Mouse (Mus musculus): ENCODE results near the gene Wdr26. TPM values are rescaled to one million over a fixed set of nuclear protein-coding genes. Genes with fewer than 3 reads are reported as not detected.

Wdr26 gene
- polyA plus RNA-seq, 1 experiment from 2014 or later: 28.2 TPM

- Histone ChIP-seq H3K4me2 (ENCODE audit: low read depth, low read length) (peak overlapping the region; percentile 54), H3K4me1 (ENCODE audit: control insufficient read depth, insufficient read depth, low read length) (peaks cover 6% of the 10 kb centered on the region; the same call in 1 of the 2 replicates), H3K27me3 (ENCODE audit: control insufficient read depth, insufficient read depth, low read length) (no peaks in the 10 kb centered on the region), H3K9me3 (replicated peaks; ENCODE audit: control insufficient read depth, low read length) (no peaks in the 10 kb centered on the region), H3K9ac (replicated peaks; ENCODE audit: low read length) (peak overlapping the region; percentile 52), H3K36me3 (replicated peaks; ENCODE audit: control insufficient read depth, insufficient read depth, low read depth, low read length) (no peaks in the 10 kb centered on the region), H3K4me3 (ENCODE audit: low read depth, low read length) (peak overlapping the region; percentile 20), H3K27ac (replicated peaks; ENCODE audit: low read depth, low read length) (0 out of 2 replicates have a peak overlapping the region, but pooled peaks have one; percentile 38)
- peak; percentile 47 for DNase-seq (ENCODE audit: low spot score)
- 19% methylated on average over 36 of the region's 36 CpGs for WGBS
- ATAC-seq (replicated peaks; ENCODE audit: insufficient number of reproducible peaks, low FRiP score, low TSS enrichment, low read depth): peak; percentile 62
Measured at GRCm38 (mm10) chr1:181256689-181257584, 45.1 kb upstream of the Wdr26 start.

- Histone ChIP-seq H3K27me3 (ENCODE audit: control insufficient read depth, insufficient read depth, low read length) (no peaks in the 10 kb centered on the region), H3K9ac (replicated peaks; ENCODE audit: low read length) (peak overlapping the region; percentile 52), H3K4me3 (ENCODE audit: low read depth, low read length) (peak overlapping the region; percentile 20), H3K4me1 (ENCODE audit: control insufficient read depth, insufficient read depth, low read length) (peaks cover 6% of the 10 kb centered on the region; the same call in 1 of the 2 replicates), H3K36me3 (replicated peaks; ENCODE audit: control insufficient read depth, insufficient read depth, low read depth, low read length) (no peaks in the 10 kb centered on the region), H3K4me2 (ENCODE audit: low read depth, low read length) (peak overlapping the region; percentile 54), H3K9me3 (replicated peaks; ENCODE audit: control insufficient read depth, low read length) (no peaks in the 10 kb centered on the region), H3K27ac (replicated peaks; ENCODE audit: low read depth, low read length) (no peak overlapping the region)
- ATAC-seq (replicated peaks; ENCODE audit: insufficient number of reproducible peaks, low FRiP score, low TSS enrichment, low read depth) (peak; percentile 60), DNase-seq (ENCODE audit: low spot score) (peak; percentile 65)
- WGBS: 5% methylated on average over 20 of the region's 20 CpGs
Measured at GRCm38 (mm10) chr1:181255891-181256688, 44.3 kb upstream of the Wdr26 start.

- Histone ChIP-seq H3K36me3 (replicated peaks; ENCODE audit: control insufficient read depth, insufficient read depth, low read depth, low read length) (no peaks in the 10 kb centered on the region), H3K4me1 (ENCODE audit: control insufficient read depth, insufficient read depth, low read length) (peaks cover 6% of the 10 kb centered on the region; the same call in 1 of the 2 replicates), H3K27ac (replicated peaks; ENCODE audit: low read depth, low read length) (no peak overlapping the region), H3K4me2 (ENCODE audit: low read depth, low read length) (no peak overlapping the region), H3K4me3 (ENCODE audit: low read depth, low read length) (no peak overlapping the region), H3K9me3 (replicated peaks; ENCODE audit: control insufficient read depth, low read length) (no peaks in the 10 kb centered on the region), H3K9ac (replicated peaks; ENCODE audit: low read length) (no peak overlapping the region), H3K27me3 (ENCODE audit: control insufficient read depth, insufficient read depth, low read length) (no peaks in the 10 kb centered on the region)
- DNase-seq (ENCODE audit: low spot score): no peak
- 63% methylated on average over 9 of the region's 9 CpGs for WGBS
- 0 out of 2 replicates have a peak, but pooled peaks have one; percentile 11 for ATAC-seq (replicated peaks; ENCODE audit: insufficient number of reproducible peaks, low FRiP score, low TSS enrichment, low read depth)
Measured at GRCm38 (mm10) chr1:181255450-181255849, 43.6 kb upstream of the Wdr26 start.

GRCm38 (mm10) chr1:181251624-181252023 lies 39.8 kb upstream of the Wdr26 start:
- no peak for ATAC-seq (replicated peaks; ENCODE audit: insufficient number of reproducible peaks, low FRiP score, low TSS enrichment, low read depth)
- no peak overlapping the region for H3K4me3 ChIP-seq (ENCODE audit: low read depth, low read length)
- H3K4me1 ChIP-seq (ENCODE audit: control insufficient read depth, insufficient read depth, low read length): no peaks in the 10 kb centered on the region
- no peak overlapping the region for H3K9ac ChIP-seq (replicated peaks; ENCODE audit: low read length)
- H3K27me3 ChIP-seq (ENCODE audit: control insufficient read depth, insufficient read depth, low read length): no peaks in the 10 kb centered on the region
- no peak overlapping the region for H3K27ac ChIP-seq (replicated peaks; ENCODE audit: low read depth, low read length)
- no peaks in the 10 kb centered on the region for H3K9me3 ChIP-seq (replicated peaks; ENCODE audit: control insufficient read depth, low read length)
- H3K4me2 ChIP-seq (ENCODE audit: low read depth, low read length): no peak overlapping the region
- no peak for DNase-seq (ENCODE audit: low spot score)
- whole genome bisulfite sequencing: 83% methylated on average over 5 of the region's 5 CpGs
- H3K36me3 ChIP-seq (replicated peaks; ENCODE audit: control insufficient read depth, insufficient read depth, low read depth, low read length): no peaks in the 10 kb centered on the region

GRCm38 (mm10) chr1:181250961-181251360 lies 39.2 kb upstream of the Wdr26 start:
- 94% methylated on average over 8 of the region's 8 CpGs for WGBS
- Histone ChIP-seq H3K4me1 (ENCODE audit: control insufficient read depth, insufficient read depth, low read length) (no peaks in the 10 kb centered on the region), H3K27me3 (ENCODE audit: control insufficient read depth, insufficient read depth, low read length) (no peaks in the 10 kb centered on the region), H3K27ac (replicated peaks; ENCODE audit: low read depth, low read length) (no peak overlapping the region), H3K9me3 (replicated peaks; ENCODE audit: control insufficient read depth, low read length) (no peaks in the 10 kb centered on the region), H3K9ac (replicated peaks; ENCODE audit: low read length) (no peak overlapping the region), H3K4me3 (ENCODE audit: low read depth, low read length) (no peak overlapping the region), H3K4me2 (ENCODE audit: low read depth, low read length) (no peak overlapping the region), H3K36me3 (replicated peaks; ENCODE audit: control insufficient read depth, insufficient read depth, low read depth, low read length) (no peaks in the 10 kb centered on the region)
- ATAC-seq (replicated peaks; ENCODE audit: insufficient number of reproducible peaks, low FRiP score, low TSS enrichment, low read depth) (no peak), DNase-seq (ENCODE audit: low spot score) (no peak)

- Histone ChIP-seq H3K4me1 (ENCODE audit: control insufficient read depth, insufficient read depth, low read length) (no peaks in the 10 kb centered on the region), H3K9ac (replicated peaks; ENCODE audit: low read length) (no peak overlapping the region), H3K27ac (replicated peaks; ENCODE audit: low read depth, low read length) (no peak overlapping the region), H3K9me3 (replicated peaks; ENCODE audit: control insufficient read depth, low read length) (no peaks in the 10 kb centered on the region), H3K36me3 (replicated peaks; ENCODE audit: control insufficient read depth, insufficient read depth, low read depth, low read length) (no peaks in the 10 kb centered on the region), H3K4me3 (ENCODE audit: low read depth, low read length) (no peak overlapping the region), H3K27me3 (ENCODE audit: control insufficient read depth, insufficient read depth, low read length) (no peaks in the 10 kb centered on the region), H3K4me2 (ENCODE audit: low read depth, low read length) (no peak overlapping the region)
- WGBS: 88% methylated on average over 6 of the region's 6 CpGs
- DNase-seq (ENCODE audit: low spot score): no peak
- no peak for ATAC-seq (replicated peaks; ENCODE audit: insufficient number of reproducible peaks, low FRiP score, low TSS enrichment, low read depth)
Measured at GRCm38 (mm10) chr1:181249537-181249936, 37.7 kb upstream of the Wdr26 start.

GRCm38 (mm10) chr1:181247175-181247574 lies 35.4 kb upstream of the Wdr26 start:
- Histone ChIP-seq H3K4me2 (ENCODE audit: low read depth, low read length) (no peak overlapping the region), H3K9me3 (replicated peaks; ENCODE audit: control insufficient read depth, low read length) (no peaks in the 10 kb centered on the region), H3K4me3 (ENCODE audit: low read depth, low read length) (no peak overlapping the region), H3K27ac (replicated peaks; ENCODE audit: low read depth, low read length) (no peak overlapping the region), H3K9ac (replicated peaks; ENCODE audit: low read length) (no peak overlapping the region), H3K36me3 (replicated peaks; ENCODE audit: control insufficient read depth, insufficient read depth, low read depth, low read length) (no peaks in the 10 kb centered on the region), H3K27me3 (ENCODE audit: control insufficient read depth, insufficient read depth, low read length) (no peaks in the 10 kb centered on the region), H3K4me1 (ENCODE audit: control insufficient read depth, insufficient read depth, low read length) (no peaks in the 10 kb centered on the region)
- WGBS: 88% methylated on average over 3 of the region's 3 CpGs
- DNase-seq (ENCODE audit: low spot score): no peak
- ATAC-seq (replicated peaks; ENCODE audit: insufficient number of reproducible peaks, low FRiP score, low TSS enrichment, low read depth): no peak
